Mouse (Mus musculus) heart, embryonic 13.5 days (tissue): ENCODE measurements around the gene Usp29. TPM values are rescaled to one million over a fixed set of nuclear protein-coding genes. Genes with fewer than 3 reads are reported as not detected.
"Not testable (repeated sequence)": the region's sequence is repeated elsewhere in the genome, so short reads cannot be mapped to it uniquely, and the experiment has no call there.

Experiments used
- ATAC-seq: fragments of 200-750 bp; cut with Nextera tagmentation; 2 replicates; pipeline ENCODE4 v1.8.0; 2017; ENCODE audit warnings: moderate TSS enrichment; ENCODE audit not compliant: insufficient number of reproducible peaks, low FRiP score, low TSS enrichment; ENCODE audit errors: extremely low read depth
- H3K27ac ChIP-seq: fragments of 300-500 bp; sonication (generic); replicated peaks from 2 replicates; pipeline ENCODE4 v1.5.1; 2015; ENCODE audit warnings: moderate library complexity, mild to moderate bottlenecking, inconsistent platforms
- H3K27me3 ChIP-seq: fragments of 300-500 bp; sonication (generic); replicated peaks from 2 replicates; pipeline ENCODE4 v1.6.1; 2015; ENCODE audit warnings: mild to moderate bottlenecking, inconsistent platforms
- H3K36me3 ChIP-seq: fragments of 300-500 bp; sonication (generic); 2 replicates; pipeline ENCODE4 v1.6.1; 2015; ENCODE audit warnings: mild to moderate bottlenecking, inconsistent platforms
- H3K4me1 ChIP-seq: fragments of 300-500 bp; sonication (generic); 2 replicates; pipeline ENCODE4 v1.6.1; 2015; ENCODE audit warnings: inconsistent platforms
- H3K4me2 ChIP-seq: fragments of 300-500 bp; sonication (generic); 2 replicates; pipeline ENCODE4 v1.6.1; 2015; ENCODE audit warnings: inconsistent platforms, mild to moderate bottlenecking, moderate library complexity
- H3K4me3 ChIP-seq: fragments of 300-500 bp; sonication (generic); 2 replicates; pipeline ENCODE4 v1.5.1; 2015; ENCODE audit warnings: moderate library complexity, mild to moderate bottlenecking, inconsistent platforms
- H3K9ac ChIP-seq: fragments of 300-500 bp; sonication (generic); 2 replicates; pipeline ENCODE4 v1.6.1; 2015; ENCODE audit warnings: inconsistent platforms, mild to moderate bottlenecking, moderate library complexity
- H3K9me3 ChIP-seq: fragments of 300-500 bp; sonication (generic); 2 replicates; pipeline ENCODE4 v1.6.1; 2016; ENCODE audit warnings: inconsistent platforms
- WGBS: fragments of 180-500 bp; shearing (Covaris S2); methylation state at CpG from one replicate; pipeline ENCODE4 v1.1.7; 2015; ENCODE audit warnings: mixed read lengths; 5-methylcytosine and 5-hydroxymethylcytosine counted together
- polyA plus RNA-seq: library from polyadenylated mRNA; unstranded; fragments of >200 nt; fragmentation: Nextera tagmentation; extraction: Ambion mirVana; gene quantifications from 2 replicates; pipeline ENCODE4 v1.2.1, GENCODE M21; 2015

Gene Usp29
- polyA plus RNA-seq, 1 experiment from 2014 or later, result 7.4 TPM

- no peak for ATAC-seq
- no peaks in the 10 kb centered on the region for H3K27me3 ChIP-seq
- H3K4me1 ChIP-seq, result peaks cover 6% of the 10 kb centered on the region
- no peak overlapping the region for H3K4me3 ChIP-seq
- 78% methylated on average over 6 of the region's 6 CpGs for WGBS
- no peaks in the 10 kb centered on the region for H3K36me3 ChIP-seq
- H3K9ac ChIP-seq, result no peak overlapping the region
- no peak overlapping the region for H3K4me2 ChIP-seq
- no peak overlapping the region for H3K27ac ChIP-seq
- no peaks in the 10 kb centered on the region for H3K9me3 ChIP-seq
Measured at GRCm38 (mm10) chr7:6851256-6851655, 120.9 kb downstream of the Usp29 start.

DNA sequence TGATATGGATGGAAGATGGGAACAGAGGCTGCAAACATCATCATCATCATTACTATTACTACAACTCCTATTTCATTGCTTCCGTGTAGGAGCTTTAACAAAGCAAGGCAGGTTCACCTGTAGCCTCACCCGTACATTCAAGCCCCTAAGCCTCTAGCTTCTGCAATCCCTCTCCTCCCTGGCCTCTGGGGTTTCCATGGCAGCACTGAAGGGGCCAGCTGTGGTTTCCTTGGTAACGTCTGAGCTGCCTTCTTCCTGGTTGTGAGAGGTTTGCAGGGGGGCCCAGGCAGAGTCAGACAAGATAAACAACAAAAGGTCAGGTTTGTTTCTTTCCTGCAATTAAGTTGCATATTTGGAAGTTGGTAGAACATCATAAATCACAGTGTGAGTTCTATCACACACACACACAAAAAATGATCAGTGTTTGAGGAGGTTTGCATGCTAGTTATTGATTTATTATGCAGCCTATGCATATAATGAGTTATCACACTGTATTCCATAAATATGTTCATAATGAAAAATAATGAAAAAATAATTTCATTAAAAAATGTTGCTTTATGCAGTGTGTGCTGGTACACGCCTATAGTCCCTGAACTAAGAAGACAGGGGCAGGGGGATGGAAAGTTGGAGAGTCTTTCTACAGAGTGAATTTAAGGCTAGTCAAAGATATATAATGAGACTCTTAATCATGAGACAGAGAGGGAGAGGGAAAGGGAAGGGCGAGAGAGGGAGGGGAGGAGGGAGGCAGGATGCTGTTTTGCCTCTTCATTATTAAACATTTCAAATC lies 121.5 kb downstream of the Usp29 start:
- H3K4me1 ChIP-seq, result peaks cover 6% of the 10 kb centered on the region
- WGBS, result 36% methylated on average over 5 of the region's 5 CpGs
- no peak overlapping the region for H3K9ac ChIP-seq
- no peaks in the 10 kb centered on the region for H3K9me3 ChIP-seq
- ATAC-seq, result no peak
- H3K4me2 ChIP-seq, result no peak overlapping the region
- no peaks in the 10 kb centered on the region for H3K36me3 ChIP-seq
- H3K4me3 ChIP-seq, result no peak overlapping the region
- H3K27ac ChIP-seq, result no peak overlapping the region
- H3K27me3 ChIP-seq, result no peaks in the 10 kb centered on the region

DNA sequence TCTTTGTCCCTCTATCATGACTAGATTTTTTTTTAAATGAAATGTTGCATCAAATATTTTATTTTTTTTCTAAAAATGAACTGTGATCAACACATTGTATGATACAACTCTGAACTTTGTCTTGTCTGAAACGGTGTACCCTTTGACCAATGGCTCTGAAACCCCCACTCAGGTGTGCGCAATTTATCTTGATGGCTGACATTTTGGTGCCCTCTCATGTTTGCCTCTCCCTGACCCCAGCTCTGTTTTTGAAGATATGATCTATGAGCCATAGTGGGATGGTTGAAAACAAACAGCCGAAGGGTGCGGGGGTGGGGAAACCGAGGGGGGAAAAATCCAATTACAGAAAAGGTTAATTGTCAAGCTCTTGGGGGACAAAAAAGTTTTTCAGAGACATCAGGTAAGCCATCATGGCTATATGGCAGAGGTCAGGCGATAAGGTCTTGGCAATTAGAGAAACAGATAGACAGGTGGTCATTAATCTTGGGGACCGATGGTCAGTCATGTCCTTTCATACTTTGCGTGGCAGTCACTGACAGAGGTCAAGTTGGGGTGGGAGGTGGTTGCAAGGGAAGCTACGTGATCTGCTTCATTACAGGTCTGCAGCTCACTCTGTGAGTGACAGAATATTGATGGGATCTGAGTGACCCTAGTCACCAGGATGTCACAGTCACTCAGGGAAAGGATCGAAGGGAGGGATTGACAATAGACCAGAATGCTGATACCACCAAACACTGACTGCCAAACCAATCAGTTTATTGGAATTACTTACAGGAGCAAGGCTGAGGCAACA lies 125.4 kb downstream of the Usp29 start:
- H3K4me3 ChIP-seq, result no peak overlapping the region
- 76% methylated on average over 10 of the region's 10 CpGs for WGBS

GRCm38 (mm10) chr7:6858694-6859270 lies 128.4 kb downstream of the Usp29 start:
- H3K4me3 ChIP-seq, result no peak overlapping the region
- peak overlapping the region; percentile 53 for H3K27ac ChIP-seq
- no peak overlapping the region for H3K9ac ChIP-seq
- H3K27me3 ChIP-seq, result no peaks in the 10 kb centered on the region
- peaks cover 12% of the 10 kb centered on the region for H3K4me1 ChIP-seq
- H3K4me2 ChIP-seq, result no peak overlapping the region
- no peak for ATAC-seq
- WGBS, result 47% methylated on average over 5 of the region's 5 CpGs
- H3K9me3 ChIP-seq, result no peaks in the 10 kb centered on the region
- no peaks in the 10 kb centered on the region for H3K36me3 ChIP-seq

More for the DNA sequence above, 125.4 kb downstream of the Usp29 start:
- Histone ChIP-seq H3K27me3 (no peaks in the 10 kb centered on the region), H3K4me2 (no peak overlapping the region), H3K9ac (no peak overlapping the region), H3K36me3 (no peaks in the 10 kb centered on the region), H3K4me1 (peaks cover 13% of the 10 kb centered on the region), H3K27ac (no peak overlapping the region), H3K9me3 (no peaks in the 10 kb centered on the region)
- no peak for ATAC-seq

GRCm38 (mm10) chr7:6860689-6861088 lies 130.3 kb downstream of the Usp29 start:
- Histone ChIP-seq H3K9ac (no peak overlapping the region), H3K36me3 (no peaks in the 10 kb centered on the region), H3K4me1 (peaks cover 12% of the 10 kb centered on the region), H3K27ac (no peak overlapping the region), H3K4me3 (no peak overlapping the region), H3K27me3 (no peaks in the 10 kb centered on the region), H3K4me2 (no peak overlapping the region), H3K9me3 (no peaks in the 10 kb centered on the region)
- WGBS, result 17% methylated on average over 6 of the region's 6 CpGs
- ATAC-seq, result no peak

DNA sequence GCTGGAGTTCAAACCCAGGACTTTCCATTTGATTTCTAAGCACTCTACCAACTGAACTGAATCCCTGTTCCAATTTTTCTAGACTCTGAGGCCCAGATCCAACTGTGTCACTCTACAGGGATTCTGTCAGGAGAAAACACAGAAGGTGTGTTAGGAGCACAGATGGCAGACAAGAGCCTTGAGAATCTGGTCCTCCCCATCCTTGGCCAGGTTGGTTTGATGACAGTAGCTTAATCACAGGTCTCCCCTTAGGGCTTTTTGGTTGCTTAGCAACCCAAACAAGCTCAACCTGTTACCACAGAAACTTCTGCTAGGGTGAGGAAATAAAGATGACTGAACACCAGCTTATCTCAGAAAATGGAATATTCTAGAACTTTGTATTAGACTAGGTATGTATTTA lies 136.0 kb downstream of the Usp29 start:
- no peak for ATAC-seq
- H3K9ac ChIP-seq, result no peak overlapping the region
- H3K27ac ChIP-seq, result no peak overlapping the region
- H3K9me3 ChIP-seq, result no peaks in the 10 kb centered on the region
- H3K4me2 ChIP-seq, result no peak overlapping the region
- H3K4me1 ChIP-seq, result peaks cover 4% of the 10 kb centered on the region
- H3K4me3 ChIP-seq, result no peak overlapping the region
- no peaks in the 10 kb centered on the region for H3K27me3 ChIP-seq
- no peaks in the 10 kb centered on the region for H3K36me3 ChIP-seq

DNA sequence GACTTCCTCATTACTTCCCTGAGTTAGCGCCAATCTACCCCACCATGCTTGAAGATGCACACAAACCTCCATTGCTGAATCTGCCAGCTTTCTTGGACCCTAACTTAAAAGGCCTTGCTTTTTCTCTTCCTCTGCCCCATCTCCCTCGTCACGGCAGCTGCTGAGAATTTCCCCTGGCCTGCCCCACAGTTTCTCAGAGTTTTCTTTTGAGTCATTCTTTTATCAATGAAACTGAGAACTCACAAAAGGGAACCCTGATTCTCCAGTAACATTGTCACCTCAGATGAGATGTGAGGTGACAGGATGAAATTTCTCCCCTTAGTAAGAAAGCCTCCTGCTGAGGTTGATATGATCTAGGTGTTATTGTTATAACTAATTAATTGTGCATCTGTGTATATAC lies 138.5 kb downstream of the Usp29 start:
- WGBS, result 67% methylated on average over 3 of the region's 3 CpGs
- ATAC-seq, result no peak
- Histone ChIP-seq H3K9ac (no peak overlapping the region), H3K9me3 (no peaks in the 10 kb centered on the region), H3K36me3 (no peaks in the 10 kb centered on the region), H3K27me3 (no peaks in the 10 kb centered on the region), H3K4me2 (no peak overlapping the region), H3K4me1 (no peaks in the 10 kb centered on the region), H3K4me3 (no peak overlapping the region), H3K27ac (no peak overlapping the region)

- 55% methylated on average over 1 of the region's 1 CpGs for WGBS
Measured at GRCm38 (mm10) chr7:6869556-6869955, 139.2 kb downstream of the Usp29 start.

GRCm38 (mm10) chr7:6874448-6874847 lies 144.1 kb downstream of the Usp29 start:
- no peak overlapping the region for H3K27ac ChIP-seq
- H3K36me3 ChIP-seq, result no peaks in the 10 kb centered on the region
- no peak overlapping the region for H3K9ac ChIP-seq
- no peaks in the 10 kb centered on the region for H3K27me3 ChIP-seq
- H3K9me3 ChIP-seq, result no peaks in the 10 kb centered on the region
- 73% methylated on average over 19 of the region's 19 CpGs for WGBS
- no peak overlapping the region for H3K4me3 ChIP-seq
- no peak overlapping the region for H3K4me2 ChIP-seq
- ATAC-seq, result no peak
- H3K4me1 ChIP-seq, result no peaks in the 10 kb centered on the region; the same call in 1 of the 2 replicates

More at GRCm38 (mm10) chr7:6869556-6869955, 139.2 kb downstream of the Usp29 start:
- Histone ChIP-seq H3K4me2 (no peak overlapping the region), H3K9ac (no peak overlapping the region), H3K4me1 (no peaks in the 10 kb centered on the region), H3K9me3 (no peaks in the 10 kb centered on the region), H3K27ac (no peak overlapping the region), H3K36me3 (no peaks in the 10 kb centered on the region), H3K27me3 (no peaks in the 10 kb centered on the region), H3K4me3 (no peak overlapping the region)
- no peak for ATAC-seq

DNA sequence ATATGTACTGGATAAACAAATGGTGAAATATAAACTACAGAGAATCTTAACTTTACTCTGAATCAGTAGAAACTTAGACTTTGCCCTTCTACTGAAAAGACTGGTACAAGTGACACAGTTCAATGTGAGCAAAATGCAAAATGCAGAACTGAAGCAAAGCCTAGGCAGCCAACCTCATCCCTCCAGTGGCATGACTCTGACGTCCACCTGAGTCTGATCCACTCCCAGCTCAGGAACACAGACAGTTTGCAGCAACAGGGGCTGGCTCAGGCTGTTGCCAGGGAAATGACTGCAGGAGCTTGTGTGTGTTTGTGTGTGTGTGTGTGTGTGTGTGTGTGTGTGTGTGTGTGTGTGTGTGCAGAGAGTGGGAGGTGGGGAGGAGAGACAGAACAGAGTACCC lies 147.8 kb downstream of the Usp29 start:
- Histone ChIP-seq H3K4me3 (no peak overlapping the region), H3K27me3 (no peaks in the 10 kb centered on the region), H3K36me3 (no peaks in the 10 kb centered on the region), H3K27ac (no peak overlapping the region), H3K9me3 (no peaks in the 10 kb centered on the region), H3K9ac (no peak overlapping the region), H3K4me2 (no peak overlapping the region), H3K4me1 (peaks cover 10% of the 10 kb centered on the region)
- WGBS, result 54% methylated on average over 1 of the region's 1 CpGs
- ATAC-seq, result no peak

- WGBS, result 88% methylated on average over 3 of the region's 3 CpGs
- not testable (repeated sequence) for H3K9me3 ChIP-seq, H3K9ac ChIP-seq, ATAC-seq, H3K36me3 ChIP-seq, H3K4me3 ChIP-seq, H3K4me2 ChIP-seq, H3K27me3 ChIP-seq, H3K27ac ChIP-seq
- peaks cover 16% of the 10 kb centered on the region for H3K4me1 ChIP-seq
Measured at GRCm38 (mm10) chr7:6878849-6879248, 148.5 kb downstream of the Usp29 start.
